Mouse (Mus musculus) gonadal fat pad, adult 2 months (tissue): Measurements from ENCODE around the gene Coro2a. TPM values are rescaled to one million over a fixed set of nuclear protein-coding genes. Genes with fewer than 3 reads are reported as not detected.

Experiments
- DNase-seq: peaks from one replicate; pipeline ENCODE4 v3.0.0-alpha.2; 2012; ENCODE audit warnings: low read depth
- polyA plus RNA-seq: library from polyadenylated mRNA; depleted of rRNA; stranded (reverse); fragments of >200 nt; gene quantifications from 2 replicates; pipeline ENCODE4 v1.2.3, GENCODE M21; 2012

Gene Coro2a
- polyA plus RNA-seq, 1 experiment = 73.7 TPM

GRCm38 (mm10) chr4:46526798-46527557, 75.0 kb downstream of the Coro2a start:
- no peak for DNase-seq

- no peak for DNase-seq
These were observed 75.8 kb downstream of the Coro2a start for GRCm38 (mm10) chr4:46526226-46526625.

- no peak for DNase-seq
These were observed 78.7 kb downstream of the Coro2a start for GRCm38 (mm10) chr4:46523324-46523723.

- no peak for DNase-seq
These were observed 80.5 kb downstream of the Coro2a start for GRCm38 (mm10) chr4:46521457-46521856.

GRCm38 (mm10) chr4:46520491-46520890, 81.5 kb downstream of the Coro2a start:
- no peak for DNase-seq

GRCm38 (mm10) chr4:46507736-46508460, 94.1 kb downstream of the Coro2a start:
- DNase-seq = no peak

GRCm38 (mm10) chr4:46506801-46507610, 95.0 kb downstream of the Coro2a start:
- no peak for DNase-seq

GRCm38 (mm10) chr4:46505361-46506057, 96.5 kb downstream of the Coro2a start:
- DNase-seq = no peak

GRCm38 (mm10) chr4:46503881-46504280, 98.1 kb downstream of the Coro2a start:
- DNase-seq = no peak

- no peak for DNase-seq
These were observed 99.1 kb downstream of the Coro2a start for GRCm38 (mm10) chr4:46502606-46503502.

- no peak for DNase-seq
These were observed 103.0 kb downstream of the Coro2a start for GRCm38 (mm10) chr4:46498976-46499375.

GRCm38 (mm10) chr4:46498511-46498910, 103.5 kb downstream of the Coro2a start:
- no peak for DNase-seq

- DNase-seq = no peak
These were observed 104.6 kb downstream of the Coro2a start for GRCm38 (mm10) chr4:46497286-46497892.

- DNase-seq = no peak
These were observed 106.5 kb downstream of the Coro2a start for GRCm38 (mm10) chr4:46495543-46495942.

GRCm38 (mm10) chr4:46493071-46493470, 108.9 kb downstream of the Coro2a start:
- no peak for DNase-seq

GRCm38 (mm10) chr4:46489028-46489925, 112.7 kb downstream of the Coro2a start, which contains the start of gene Nans:
Gene Nans, plus strand, starts transcription at chr4:46489248.
- no peak for DNase-seq

- DNase-seq = no peak
These were observed 114.7 kb downstream of the Coro2a start for GRCm38 (mm10) chr4:46487348-46487747.
